16 mouse cellular contexts compared by ENCODE assay signal in genomic region chr7:90006667-90007653, GRCm38 (mm10). TPM values are rescaled to one million over a fixed set of nuclear protein-coding genes. Genes with fewer than 3 reads are reported as not detected.
DNase-seq lines count a peak whose midpoint lies in the region; ATAC-seq lines count a peak whose summit lies in the region.
"Had no signal": no experiment of that assay in that cellular context is flagged by ENCODE, and none has a peak within 500 bp of the region (broad histone marks: within the 10 kb centered on the region; RNA-seq: fewer than 3 reads in every experiment).

No protein-coding gene starts in this region.

- 0 out of 2 replicates have a peak, but pooled peaks have one; percentile 29 for ATAC-seq in megakaryocyte progenitor cell, adult 5-6 weeks (replicated peaks; ENCODE audit: poor library complexity)
- ATAC-seq: forebrain, embryonic 16.5 days; lung, postnatal 0 days had no signal

- DNase-seq in CD4-positive, CD25-positive, alpha-beta regulatory T cell, adult 2 months (ENCODE audit: low read depth, low spot score): peak; percentile 75
- DNase-seq in ES-CJ7 (ENCODE audit: low read depth, low spot score) (peak; percentile 63), ZHBTc4 (ENCODE audit: low read depth, low spot score) (peak; percentile 71)
- no peak for DNase-seq in left cerebral cortex, adult 11 months (ENCODE audit: low spot score)
- no peak for DNase-seq in thymus, postnatal 4 days
- no peak for DNase-seq in right cerebral cortex, postnatal 14 days
- DNase-seq: adrenal gland, postnatal 10 days; cerebellum, adult 9-10 months; gastrocnemius, postnatal 10 days; kidney, adult 18-20 months; kidney, postnatal 14 days; retina, postnatal 1 day; thymus, postnatal 36 days had no signal

RNA-seq across cellular contexts. Expression of gene Eed, which starts 26.2 kb away (rescaled TPM):
- total RNA-seq in megakaryocyte progenitor cell, adult 5-6 weeks (2015): 133 and 143 TPM in 2 replicates
- 116 and 143 TPM in 2 replicates for total RNA-seq in megakaryocyte progenitor cell, adult 5-6 weeks (2017)

Comparison
In these comparisons a context has a peak if more than half of its experiments do, and no peak if none do; other contexts are left out.
1. DNase-seq: peak in CD4-positive, CD25-positive, alpha-beta regulatory T cell, adult 2 months (single experiment), ES-CJ7 (single experiment) and ZHBTc4 (single experiment); none in left cerebral cortex, adult 11 months (single experiment), thymus, postnatal 4 days (single experiment) and right cerebral cortex, postnatal 14 days (single experiment).